Mouse (Mus musculus) common myeloid progenitor, adult 5-6 weeks (primary cell): ENCODE data around the gene Mtmr12. TPM values are rescaled to one million over a fixed set of nuclear protein-coding genes. Genes with fewer than 3 reads are reported as not detected.

ENCODE experiments used
- ATAC-seq: replicated peaks from 2 replicates; pipeline ENCODE4 v1.8.0; 2016; ENCODE audit warnings: low read depth, mild to moderate bottlenecking, moderate TSS enrichment, inconsistent platforms; ENCODE audit not compliant: poor library complexity, severe bottlenecking
- total RNA-seq: library from RNA; stranded (forward); fragments of 200-1000, 187-1606 nt; gene quantifications from 2 replicates; pipeline ENCODE4 v1.2.3, GENCODE M21; 2017

Gene Mtmr12
- total RNA-seq, 1 experiment from 2014 or later: 24.7 TPM

DNA sequence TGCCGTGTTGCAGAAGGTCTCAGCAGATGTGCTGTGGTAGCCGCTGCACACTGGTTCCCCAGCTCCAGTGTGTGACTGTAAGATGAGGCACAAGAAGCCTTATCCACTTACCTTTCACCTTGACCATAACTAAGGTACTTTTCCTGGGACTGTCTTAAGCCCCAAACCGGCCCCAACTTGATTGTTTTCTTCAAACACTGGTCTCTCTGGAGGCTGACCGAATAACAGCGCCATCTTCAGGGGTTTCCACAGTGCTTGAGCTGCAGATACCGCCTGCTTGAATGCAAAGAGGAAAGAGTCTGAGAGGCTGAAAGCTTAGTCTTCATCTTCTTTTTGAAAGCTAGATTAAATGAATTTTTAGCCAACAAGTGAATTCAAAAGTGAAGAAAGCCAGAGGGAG, 26.6 kb downstream of the Mtmr12 start:
- ATAC-seq: no peak

DNA sequence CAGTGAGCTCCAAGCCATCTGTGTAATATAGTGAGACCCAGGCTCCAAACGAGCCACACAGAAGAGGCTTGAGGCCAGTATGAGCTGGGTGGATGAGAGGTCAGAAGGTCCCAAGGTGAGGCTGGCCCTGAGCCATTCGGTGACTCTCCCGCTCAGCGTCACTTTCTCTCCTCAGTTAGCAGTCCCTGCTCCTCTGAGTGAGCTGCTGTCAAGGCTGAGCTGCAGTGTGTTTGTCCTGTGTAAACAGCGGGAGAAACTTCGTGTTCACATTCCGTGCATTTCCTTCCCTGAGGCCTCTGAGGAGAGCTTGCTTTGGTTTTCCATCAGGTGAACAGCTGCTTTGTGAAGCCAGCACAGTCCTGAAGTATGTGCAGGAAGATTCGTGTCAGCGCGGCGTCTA, 27.6 kb downstream of the Mtmr12 start:
- ATAC-seq: no peak

DNA sequence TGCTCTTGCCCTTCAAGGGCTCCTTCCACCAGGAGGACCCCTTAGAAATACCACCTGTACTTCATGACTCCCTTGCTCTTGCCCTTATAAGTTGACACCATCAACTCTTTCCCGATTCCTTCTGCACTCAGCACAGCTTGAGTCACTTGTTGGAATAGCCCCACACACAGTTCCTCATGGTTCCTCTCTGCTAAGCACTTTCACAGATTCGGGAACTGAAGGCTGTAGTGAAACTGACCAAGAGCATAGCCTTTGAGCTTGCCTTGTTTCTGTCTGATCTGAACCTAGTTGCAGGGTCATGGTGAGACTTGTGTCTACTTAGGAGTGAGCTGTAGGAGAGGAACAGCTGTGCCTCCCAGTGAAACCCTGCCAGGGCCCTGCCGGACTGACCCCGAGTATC, 28.2 kb downstream of the Mtmr12 start:
- no peak for ATAC-seq

DNA sequence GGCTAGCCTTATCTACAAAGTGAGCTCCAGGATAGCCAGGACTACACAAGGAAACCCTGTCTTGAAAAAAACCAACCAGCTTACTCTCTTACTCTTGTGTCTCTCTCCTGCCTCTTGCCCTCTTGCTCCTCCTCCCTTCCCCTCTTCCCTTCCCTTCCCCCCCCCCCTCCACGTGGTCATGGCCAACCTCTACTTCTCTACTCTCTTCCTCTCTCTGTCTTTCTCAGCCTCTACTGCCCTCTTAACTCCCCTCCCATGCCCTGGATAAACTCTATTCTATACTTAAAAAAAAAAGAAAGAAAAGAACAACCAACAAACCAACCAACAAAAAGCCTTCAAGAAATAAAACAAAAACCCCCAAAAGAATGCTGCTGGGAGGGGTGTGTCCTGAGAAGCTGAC, 30.7 kb downstream of the Mtmr12 start:
- ATAC-seq: no peak

DNA sequence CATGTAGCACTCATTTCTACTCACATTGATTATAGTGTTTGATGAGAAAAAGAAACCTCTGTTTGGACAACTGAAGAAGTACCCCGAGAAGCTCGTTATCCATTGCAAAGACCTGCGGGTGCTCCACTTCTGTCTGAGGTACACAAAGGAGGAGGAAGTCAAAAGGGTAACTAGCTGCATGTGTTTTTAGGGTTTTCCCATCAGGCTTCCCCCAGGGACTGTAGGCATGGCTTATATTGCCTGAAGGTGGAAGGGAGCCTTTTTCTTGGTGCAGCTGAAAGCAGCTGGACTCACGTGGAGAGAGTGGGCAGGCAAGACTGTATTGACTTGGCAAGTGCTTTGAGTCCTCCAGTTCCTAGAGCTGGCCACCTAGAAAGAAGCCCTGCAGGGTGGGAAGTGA, 31.2 kb downstream of the Mtmr12 start:
- no peak for ATAC-seq

DNA sequence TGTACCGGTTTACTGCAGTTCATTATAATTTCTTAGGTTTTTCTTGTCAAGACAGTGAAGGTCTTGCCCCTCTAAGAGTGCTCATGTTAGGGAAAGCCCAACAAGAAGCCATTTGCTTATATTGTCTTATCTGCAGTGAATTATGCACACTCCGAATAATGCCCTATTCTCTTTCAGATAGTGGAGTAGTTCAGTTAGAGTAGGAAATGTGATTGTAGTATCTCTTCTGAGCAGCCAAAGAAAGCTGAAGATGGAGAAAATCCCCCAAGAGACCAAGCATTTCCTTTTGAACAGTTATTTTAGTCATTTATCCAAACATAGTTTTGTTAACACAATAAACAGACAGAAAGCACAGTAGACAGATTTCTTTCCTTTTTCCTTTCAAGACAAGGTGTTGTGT, 32.1 kb downstream of the Mtmr12 start:
- peak; percentile 58 for ATAC-seq

DNA sequence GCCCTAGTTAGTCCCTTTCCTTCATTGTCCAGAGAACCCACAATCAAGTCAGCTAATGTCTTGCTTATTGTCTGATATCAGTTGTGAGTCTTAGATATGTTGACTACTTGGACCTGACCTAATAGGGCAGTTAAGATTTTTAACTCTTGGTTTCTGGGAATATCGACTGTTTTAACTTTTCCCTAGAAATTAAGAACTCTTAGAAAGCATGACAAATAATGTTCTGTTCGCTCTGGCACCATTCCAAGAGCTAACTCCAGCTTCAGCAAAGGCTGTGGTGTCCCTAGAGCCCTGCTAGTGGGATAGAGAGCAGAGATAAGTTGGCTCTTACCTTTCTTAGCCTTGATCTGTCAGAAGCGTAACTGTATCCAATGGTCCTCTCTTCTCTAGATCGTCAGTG, 32.7 kb downstream of the Mtmr12 start:
- no peak for ATAC-seq

DNA sequence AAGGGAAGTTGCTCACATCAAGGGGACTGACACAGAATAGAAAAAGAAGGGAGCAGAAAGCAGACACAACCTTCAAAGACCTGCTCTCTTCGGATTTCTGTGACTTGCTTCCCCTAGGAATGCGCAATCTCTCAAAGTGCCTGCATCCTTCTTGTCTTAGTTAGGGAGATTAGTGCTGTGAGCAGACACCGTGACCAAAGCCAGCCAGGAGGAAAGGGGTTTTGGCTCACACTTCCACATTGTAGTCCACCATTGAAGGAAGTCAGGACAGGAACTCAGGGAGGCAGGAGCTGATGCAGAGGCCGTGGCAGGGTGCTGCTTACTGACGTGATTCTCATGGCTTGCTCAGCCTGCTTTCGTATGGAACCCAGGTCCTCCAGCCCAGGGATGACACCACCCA, 33.5 kb downstream of the Mtmr12 start:
- no peak for ATAC-seq

DNA sequence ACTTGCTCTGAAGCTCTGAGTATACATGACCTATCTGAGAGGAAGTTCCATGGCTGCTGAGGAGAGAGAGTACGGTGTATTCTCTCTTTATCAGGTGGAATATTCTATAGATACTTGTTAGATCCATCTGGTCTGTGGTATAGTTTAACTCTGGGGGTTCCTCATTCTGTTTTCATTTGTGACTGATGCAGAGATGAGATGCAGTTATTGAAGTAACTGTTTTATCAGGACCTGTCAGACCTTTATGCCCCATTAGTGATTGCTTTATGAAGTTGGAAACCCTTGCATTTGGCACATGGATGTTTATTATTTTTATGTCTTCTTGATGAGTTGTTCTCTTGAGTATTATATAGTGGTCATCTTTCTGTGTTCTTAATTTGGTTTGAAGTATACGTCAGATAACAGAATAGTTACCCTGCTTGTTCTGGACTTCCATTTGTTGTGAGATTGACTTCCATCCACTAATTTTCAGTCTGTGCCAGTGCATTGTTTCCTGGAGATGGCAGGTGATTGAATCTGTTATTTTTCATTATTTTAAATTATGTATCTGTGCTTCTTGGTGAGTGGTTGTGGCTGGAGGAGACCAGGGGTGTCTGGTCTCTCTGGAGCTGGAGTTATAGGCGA, 36.0 kb downstream of the Mtmr12 start:
- ATAC-seq: no peak

DNA sequence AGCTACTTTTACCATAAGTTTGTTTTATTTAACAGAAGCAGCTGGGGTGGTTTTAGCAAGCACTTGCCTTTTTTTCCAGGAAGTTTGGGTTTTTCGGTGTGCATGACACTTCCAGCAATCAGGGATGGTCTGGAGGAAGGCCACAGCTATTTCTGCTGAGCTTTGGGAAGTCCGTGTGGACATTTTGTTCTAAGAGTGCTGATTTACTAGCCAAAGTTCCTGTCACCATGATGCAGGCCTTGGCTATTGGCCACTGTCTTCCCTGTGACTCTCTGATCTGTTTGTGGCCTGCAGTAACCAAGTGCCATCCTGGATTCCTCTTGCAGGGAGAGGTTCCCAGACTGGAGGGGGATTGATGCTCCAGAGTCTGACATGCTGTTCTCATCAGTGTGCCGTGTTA, 39.0 kb downstream of the Mtmr12 start:
- no peak for ATAC-seq

DNA sequence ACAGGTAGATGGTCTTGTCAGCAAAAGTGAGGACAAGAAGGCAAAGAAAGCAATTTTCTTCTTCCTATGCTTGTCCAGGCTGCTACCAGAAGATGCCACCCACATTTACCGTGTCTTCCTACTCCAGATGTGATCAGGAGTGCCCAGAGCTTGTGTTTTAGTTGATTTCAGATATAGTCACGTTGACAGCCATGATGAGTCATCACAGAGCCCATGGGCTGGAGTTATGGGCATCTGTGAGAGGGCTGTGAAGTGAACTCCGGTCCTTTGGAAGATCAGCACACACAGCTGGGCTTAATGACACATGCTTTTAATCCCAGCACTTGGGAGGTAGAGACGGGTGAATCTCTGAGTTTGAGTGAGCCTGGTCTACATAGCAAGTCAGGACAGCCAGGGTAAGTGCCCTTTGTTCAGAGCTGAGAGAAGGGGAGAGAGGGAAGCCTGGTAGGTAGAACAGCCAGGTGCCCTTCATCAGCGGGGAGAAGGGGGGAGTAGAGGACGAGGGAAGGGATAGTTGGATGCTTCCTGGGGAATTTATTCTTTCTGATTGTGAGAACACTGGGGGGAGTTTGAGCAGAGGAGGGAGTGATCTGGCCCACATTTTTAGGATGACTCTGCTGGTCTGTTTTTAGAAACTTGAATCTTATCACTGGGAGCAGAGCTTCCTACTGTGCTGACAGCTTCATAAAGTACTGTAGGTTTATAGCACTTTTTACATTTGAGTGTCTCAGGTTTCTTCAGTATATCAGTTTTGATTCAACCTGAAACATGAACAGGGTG, 40.9 kb downstream of the Mtmr12 start:
- peak; percentile 82 for ATAC-seq

DNA sequence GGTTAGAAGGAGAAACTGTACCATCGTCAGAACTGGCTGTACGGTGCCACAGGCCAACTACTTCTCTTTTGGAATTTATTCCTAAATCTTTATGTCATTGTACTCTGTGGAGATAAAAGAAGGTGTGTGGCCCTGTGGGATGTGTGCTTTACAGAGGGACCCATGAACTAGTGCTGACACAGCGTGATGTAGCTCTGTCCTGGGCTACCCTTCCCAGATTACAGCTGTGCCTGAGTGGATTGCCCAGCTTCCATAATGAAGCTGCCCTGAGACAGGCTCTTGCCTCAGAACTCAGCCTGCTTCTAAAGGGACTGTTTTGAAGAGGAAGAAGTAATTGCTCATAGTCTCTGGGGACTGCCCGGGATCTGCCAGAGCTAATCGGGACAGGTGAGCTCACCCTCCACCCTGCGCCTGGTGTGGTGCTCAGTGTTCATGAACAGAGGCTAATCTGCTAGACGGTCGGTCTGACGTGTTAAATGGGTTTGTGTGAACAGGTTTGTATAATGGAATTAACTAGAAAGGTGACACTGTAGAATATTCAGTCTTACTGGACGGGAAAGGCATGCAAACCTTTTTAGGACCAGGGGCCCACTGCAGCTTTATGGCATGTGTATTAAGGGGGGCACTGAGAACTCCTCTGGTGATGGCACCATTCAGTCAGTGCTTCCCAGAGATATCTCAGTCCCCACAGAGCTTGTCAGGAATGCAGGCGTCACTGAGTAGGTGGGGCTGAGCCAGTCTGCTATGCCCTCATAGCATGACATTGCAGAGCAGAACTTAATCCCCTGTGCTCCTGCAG, 41.7 kb downstream of the Mtmr12 start:
- peak; percentile 41 for ATAC-seq

DNA sequence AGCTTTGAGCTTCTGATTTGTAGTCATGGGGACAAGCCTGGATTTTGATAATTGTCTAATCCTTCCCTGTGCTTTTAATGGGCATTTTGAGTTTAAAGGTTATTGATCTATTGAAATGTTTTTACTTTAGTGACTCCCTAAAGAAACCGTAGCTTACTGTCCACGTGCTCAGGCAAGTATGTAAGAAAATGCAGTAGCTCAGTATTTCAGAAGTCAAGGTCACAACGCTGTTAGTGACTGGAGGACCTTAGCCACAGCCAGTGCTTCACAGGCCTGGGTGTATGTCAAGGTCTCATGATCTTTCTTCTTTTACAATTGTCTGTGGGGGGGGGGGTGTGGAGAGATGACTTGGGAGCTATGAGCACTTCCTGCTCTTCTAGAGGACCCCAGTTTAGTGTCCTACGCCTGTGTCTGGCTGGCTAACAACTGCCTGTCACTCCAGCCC, 42.4 kb downstream of the Mtmr12 start:
- ATAC-seq: no peak

DNA sequence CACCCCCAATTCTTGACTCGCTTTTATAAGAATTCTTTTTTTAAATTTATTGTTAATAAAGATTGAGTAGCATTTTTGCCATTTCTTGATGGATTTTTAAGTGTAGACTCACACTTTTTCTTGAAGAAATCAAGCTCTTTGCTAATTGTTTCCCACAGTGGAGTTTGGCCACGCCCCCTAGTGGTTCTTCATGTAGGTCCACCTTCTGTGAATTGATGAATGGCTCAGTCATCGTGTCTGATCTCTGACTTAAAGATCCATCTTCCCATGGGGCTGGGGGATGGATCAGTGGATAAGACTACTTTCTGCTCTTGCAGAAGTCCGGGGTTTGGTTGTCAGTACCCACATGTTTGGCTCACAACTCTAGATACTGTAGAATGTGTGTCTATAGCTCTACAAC, 43.5 kb downstream of the Mtmr12 start:
- no peak; the same call in 1 of the 2 replicates for ATAC-seq

DNA sequence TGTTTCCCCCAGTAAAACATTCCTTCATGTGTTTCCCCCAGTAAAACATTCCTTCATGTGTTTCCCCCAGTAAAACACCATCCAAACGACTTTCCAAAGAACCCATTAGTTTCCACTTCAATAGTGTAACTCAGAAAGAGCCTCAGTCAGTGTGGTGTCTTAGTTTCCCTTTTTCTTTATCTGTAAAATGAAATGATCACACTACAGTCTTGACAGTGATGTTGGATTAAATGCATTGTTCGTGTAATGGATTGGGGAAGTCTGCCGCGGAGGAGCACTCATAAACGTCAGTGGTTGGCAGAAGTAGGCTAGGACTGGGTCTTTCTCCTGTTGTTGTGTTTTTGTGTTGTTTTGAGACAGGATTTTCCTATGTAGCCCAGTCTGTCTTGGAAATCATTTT, 45.5 kb downstream of the Mtmr12 start:
- no peak for ATAC-seq

DNA sequence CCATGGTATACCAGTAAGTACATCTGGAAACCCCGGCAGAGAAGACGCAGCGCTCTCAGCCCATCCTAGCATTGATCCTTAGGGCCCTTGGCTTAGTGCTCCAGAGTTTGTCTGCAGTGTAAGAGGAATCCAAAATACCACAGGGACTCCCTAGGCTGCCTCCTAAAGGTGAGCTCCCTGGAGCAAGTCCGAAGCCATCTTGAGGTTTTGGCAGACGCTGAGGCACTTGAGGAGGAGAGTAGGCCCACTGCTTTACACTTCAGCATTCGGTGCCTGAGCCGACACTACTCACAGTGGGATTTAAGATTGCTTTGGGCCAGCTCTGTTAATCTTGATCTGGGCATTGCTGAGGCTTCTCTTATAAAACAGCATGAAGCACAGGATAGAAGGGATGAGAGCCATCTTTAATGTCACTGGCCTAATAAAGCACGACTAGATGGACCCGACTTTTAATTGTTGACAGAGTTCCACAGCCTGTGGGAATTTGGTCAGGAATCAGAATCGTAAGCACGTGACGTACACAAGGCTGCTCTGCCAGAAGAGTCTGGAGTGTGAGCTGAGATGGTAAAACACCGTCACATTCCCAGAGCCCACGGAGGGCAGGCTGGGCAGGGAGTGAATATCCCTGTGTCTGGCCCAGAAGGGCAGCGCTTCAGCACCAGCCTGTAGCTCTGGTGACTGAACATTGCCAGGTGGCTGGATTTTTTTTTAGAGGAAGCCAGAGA, 46.8 kb downstream of the Mtmr12 start:
- no peak for ATAC-seq

DNA sequence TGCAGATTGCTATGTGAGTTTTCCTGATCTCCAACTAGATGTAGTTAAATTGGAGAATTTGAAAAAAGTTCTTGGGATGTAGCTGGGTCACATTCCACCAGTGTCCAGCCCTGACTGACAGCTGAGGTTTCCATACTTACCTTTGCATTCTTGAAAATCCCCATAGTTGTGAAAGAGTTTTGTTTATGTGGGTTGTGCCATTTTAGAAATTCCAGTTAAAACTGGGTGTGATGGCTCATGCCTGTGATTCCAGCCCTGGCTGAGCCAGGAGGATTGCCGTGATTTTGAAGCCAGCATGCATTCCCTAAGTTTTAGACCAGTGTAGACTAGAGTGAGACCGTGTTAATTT, 47.3 kb downstream of the Mtmr12 start:
- ATAC-seq: no peak

DNA sequence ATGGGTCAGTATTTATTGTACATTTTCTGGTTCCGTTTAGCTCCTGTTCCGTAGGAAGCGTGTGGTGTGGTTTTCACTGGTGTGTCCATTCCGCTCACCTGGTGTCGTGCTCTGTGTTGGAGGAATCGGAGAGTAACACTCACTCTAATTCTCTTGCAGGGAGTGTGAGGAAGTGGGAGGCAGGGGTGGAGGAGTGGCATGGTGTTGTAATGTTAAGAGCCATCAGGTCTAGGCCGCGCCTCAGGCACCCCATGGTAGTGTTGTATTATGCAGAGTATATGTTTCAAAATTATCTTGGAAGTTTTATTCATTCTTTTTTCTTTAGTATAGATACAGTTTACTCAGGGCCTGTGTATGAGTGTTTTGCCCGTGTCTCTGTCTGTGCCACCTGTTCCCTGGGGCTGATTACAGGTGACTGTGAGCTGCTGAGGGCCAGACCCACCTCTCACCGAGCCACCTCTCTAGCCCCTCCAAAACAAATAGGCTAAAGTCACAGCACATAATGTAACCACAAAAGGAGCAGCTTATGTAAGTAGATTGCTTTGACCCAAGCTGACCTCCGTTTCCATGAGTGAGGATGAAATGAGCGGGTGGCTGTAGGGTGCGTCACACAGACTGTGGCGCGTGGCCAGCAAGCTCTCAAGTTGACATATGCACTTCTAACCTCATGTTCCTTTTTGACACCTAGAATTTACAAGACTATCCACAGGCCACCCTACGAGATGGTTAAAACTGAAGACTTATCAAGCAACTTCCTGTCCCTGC, 53.1 kb downstream of the Mtmr12 start:
- ATAC-seq: no peak

DNA sequence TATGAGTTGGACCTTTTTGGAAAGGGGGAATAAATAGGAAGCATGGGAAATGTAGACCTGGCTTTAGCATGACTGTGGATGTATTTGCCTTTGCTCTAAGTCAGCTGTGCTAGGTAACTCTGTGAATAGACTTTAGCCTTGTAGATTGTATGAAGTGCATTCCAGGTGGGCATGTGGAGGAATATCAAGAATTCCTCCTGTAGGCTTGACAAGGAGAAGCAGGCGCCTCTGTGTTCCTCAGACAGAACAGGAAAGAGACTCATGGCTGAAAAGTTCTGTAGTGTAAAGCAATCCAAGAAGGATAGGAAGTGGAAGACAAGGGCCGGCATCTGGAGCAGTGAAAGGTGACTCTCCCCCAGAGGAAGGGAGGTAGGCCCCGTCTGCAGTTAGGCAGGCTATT, 58.2 kb downstream of the Mtmr12 start:
- no peak for ATAC-seq

DNA sequence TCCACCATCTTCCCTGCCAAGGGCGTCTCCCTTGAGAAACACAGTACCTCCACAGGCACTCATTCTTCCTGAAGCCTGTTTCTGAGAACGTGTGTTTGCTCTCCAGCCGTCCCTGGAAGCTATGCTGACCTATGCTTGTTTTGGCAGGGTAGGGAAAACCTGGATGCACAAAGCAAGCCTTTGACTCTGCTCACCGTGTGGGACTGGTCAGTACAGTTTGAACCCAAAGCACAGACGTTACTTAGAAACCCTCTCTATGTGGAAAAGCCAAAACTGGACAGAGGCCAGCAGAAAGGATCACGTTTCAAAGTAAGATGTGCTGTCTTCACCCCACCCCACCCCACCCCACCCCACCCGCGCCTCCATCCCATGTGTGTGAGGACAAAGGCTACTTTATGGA, 61.6 kb downstream of the Mtmr12 start:
- no peak for ATAC-seq
